Mouse (Mus musculus) forebrain, postnatal 0 days (tissue): ENCODE measurements at regions not wholly inside any gene's neighbourhood (a gene's known extent, or its start where the extent isn't known, plus 50 kb on each side); places are given as distances from the start of the nearest gene placed in this dataset.
"Not testable (repeated sequence)": the region's sequence is repeated elsewhere in the genome, so short reads cannot be mapped to it uniquely, and the experiment has no call there.

ENCODE experiments used
- ATAC-seq: fragments of 200-750 bp; cut with Nextera tagmentation; 2 replicates; pipeline ENCODE4 v1.8.0; 2017; ENCODE audit warnings: mild to moderate bottlenecking, moderate library complexity
- DNase-seq: peaks from one replicate; pipeline ENCODE4 v3.0.0-alpha.2; 2015
- H3K27ac ChIP-seq: fragments of 300-500 bp; sonication (generic); 2 replicates; pipeline ENCODE4 v1.5.1; 2014; ENCODE audit warnings: low read depth, mild to moderate bottlenecking, antibody characterized with exemption, low read length, moderate library complexity, mixed read lengths
- H3K27me3 ChIP-seq: fragments of 300-500 bp; sonication (generic); 2 replicates; pipeline ENCODE4 v1.6.1; 2014; ENCODE audit warnings: mild to moderate bottlenecking, low read length, mixed read lengths; ENCODE audit not compliant: insufficient read depth
- H3K36me3 ChIP-seq: fragments of 300-500 bp; sonication (generic); 2 replicates; pipeline ENCODE4 v1.6.1; 2014; ENCODE audit warnings: mild to moderate bottlenecking, moderate library complexity; ENCODE audit not compliant: insufficient read depth
- H3K4me1 ChIP-seq: fragments of 300-500 bp; sonication (generic); 2 replicates; pipeline ENCODE4 v1.6.1; 2014; ENCODE audit warnings: antibody characterized with exemption; ENCODE audit not compliant: insufficient read depth
- H3K4me2 ChIP-seq: fragments of 300-500 bp; sonication (generic); 2 replicates; pipeline ENCODE4 v1.6.1; 2014; ENCODE audit warnings: low read depth, mild to moderate bottlenecking, moderate library complexity
- H3K4me3 ChIP-seq: fragments of 300-500 bp; sonication (generic); 2 replicates; pipeline ENCODE4 v1.5.1; 2014; ENCODE audit warnings: low read depth, low read length, mixed read lengths
- H3K9ac ChIP-seq: fragments of 300-500 bp; sonication (generic); 2 replicates; pipeline ENCODE4 v1.6.1; 2014; ENCODE audit warnings: mild to moderate bottlenecking
- H3K9me3 ChIP-seq: fragments of 300-500 bp; sonication (generic); 2 replicates; pipeline ENCODE4 v1.6.1; 2016; ENCODE audit warnings: low read length
- CTCF ChIP-seq: sonication (generic); IDR thresholded peaks from 2 replicates; pipeline ENCODE4 v1.5.1; 2016; ENCODE audit warnings: antibody characterized with exemption, control low read depth, low read depth
- WGBS: fragments of 180-500 bp; shearing (Covaris S2); extraction: QIAGEN DNeasy Blood & Tissue Kit; methylation state at CpG from one replicate; pipeline ENCODE4 v1.1.7; 2014; 5-methylcytosine and 5-hydroxymethylcytosine counted together

DNA sequence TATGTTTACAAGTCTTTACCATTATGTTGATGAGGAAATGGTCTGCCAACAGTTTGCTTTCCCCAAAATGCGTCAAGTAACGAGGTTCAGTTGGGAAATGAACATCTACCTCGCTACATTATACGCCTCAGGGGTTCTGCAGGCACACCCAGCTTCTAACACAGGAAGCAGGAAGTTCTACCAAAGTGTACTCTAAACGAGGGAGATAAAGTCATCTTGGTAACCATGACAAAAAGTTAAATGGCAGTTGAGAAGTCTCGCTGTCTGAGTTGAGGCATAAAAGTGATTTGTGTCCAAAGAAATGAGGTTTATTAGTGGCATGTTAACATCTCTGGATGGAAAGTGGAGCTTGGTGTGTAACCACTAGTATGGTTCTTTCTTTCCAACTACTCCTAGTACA is 73.7 kb upstream of the Adtrp start:
- H3K4me1 ChIP-seq, result no peaks in the 10 kb centered on the region

DNA sequence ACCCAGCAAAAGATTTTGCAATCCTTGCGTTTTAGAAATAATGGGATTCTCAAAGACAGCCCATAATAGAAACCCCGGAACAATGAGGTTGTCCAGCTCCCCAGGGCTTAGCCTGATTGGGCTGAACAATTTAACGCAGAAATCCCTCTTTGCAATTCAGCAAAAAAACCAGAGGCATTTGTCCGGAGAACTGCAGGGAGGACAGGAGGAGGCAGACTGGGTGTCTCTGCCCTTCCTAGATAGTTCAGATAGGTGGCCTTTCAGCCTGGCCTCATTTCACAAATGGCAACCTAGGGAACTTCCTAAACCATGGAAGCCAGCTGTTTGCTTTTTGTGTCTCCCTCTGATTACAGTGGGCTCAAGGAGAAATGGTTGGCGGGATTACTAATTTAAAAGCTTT is 71.0 kb upstream of the Adtrp start:
- H3K4me1 ChIP-seq, result no peaks in the 10 kb centered on the region
- H3K9ac ChIP-seq, result no peak overlapping the region
- no peaks in the 10 kb centered on the region for H3K36me3 ChIP-seq
- DNase-seq, result no peak
- H3K4me3 ChIP-seq, result no peak overlapping the region
- no peaks in the 10 kb centered on the region for H3K9me3 ChIP-seq
- H3K27me3 ChIP-seq, result no peaks in the 10 kb centered on the region
- 7% methylated on average over 5 of the region's 5 CpGs for WGBS
- ATAC-seq, result no peak
- TF ChIP-seq CTCF, result no peak
- H3K27ac ChIP-seq, result no peak overlapping the region
- no peak overlapping the region for H3K4me2 ChIP-seq

More for the DNA sequence above, 73.7 kb upstream of the Adtrp start:
- H3K4me3 ChIP-seq, result no peak overlapping the region
- H3K9me3 ChIP-seq, result no peaks in the 10 kb centered on the region
- WGBS, result 80% methylated on average over 6 of the region's 6 CpGs
- DNase-seq (no peak), ATAC-seq (no peak)
- H3K36me3 ChIP-seq, result no peaks in the 10 kb centered on the region
- TF ChIP-seq CTCF, result no peak
- no peak overlapping the region for H3K9ac ChIP-seq
- no peaks in the 10 kb centered on the region for H3K27me3 ChIP-seq
- H3K27ac ChIP-seq, result no peak overlapping the region
- H3K4me2 ChIP-seq, result no peak overlapping the region

DNA sequence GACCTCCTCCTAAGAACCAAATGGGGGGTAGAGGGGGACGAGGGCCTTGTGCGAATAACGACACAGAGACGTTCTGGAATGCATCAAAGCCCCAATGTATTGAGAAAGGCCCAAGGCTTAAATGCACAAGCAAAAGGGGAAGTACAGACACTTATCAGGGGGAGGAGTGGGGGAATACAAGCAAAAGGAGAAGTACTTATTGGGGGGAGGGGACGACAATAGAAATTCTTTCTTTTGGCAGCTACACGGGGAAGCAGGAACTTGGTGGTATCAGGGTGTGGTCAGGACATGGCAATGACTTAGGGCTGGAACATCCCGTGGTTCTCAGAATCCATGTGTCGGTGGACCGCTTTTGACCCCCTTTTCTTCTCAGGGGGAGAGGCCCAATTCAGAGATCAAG is 68.3 kb upstream of the Adtrp start:
- not testable (repeated sequence) for H3K4me1 ChIP-seq, H3K4me3 ChIP-seq, H3K9me3 ChIP-seq, ATAC-seq, H3K9ac ChIP-seq, H3K36me3 ChIP-seq, H3K27me3 ChIP-seq, DNase-seq, H3K27ac ChIP-seq, H3K4me2 ChIP-seq
- 90% methylated on average over 9 of the region's 9 CpGs for WGBS

DNA sequence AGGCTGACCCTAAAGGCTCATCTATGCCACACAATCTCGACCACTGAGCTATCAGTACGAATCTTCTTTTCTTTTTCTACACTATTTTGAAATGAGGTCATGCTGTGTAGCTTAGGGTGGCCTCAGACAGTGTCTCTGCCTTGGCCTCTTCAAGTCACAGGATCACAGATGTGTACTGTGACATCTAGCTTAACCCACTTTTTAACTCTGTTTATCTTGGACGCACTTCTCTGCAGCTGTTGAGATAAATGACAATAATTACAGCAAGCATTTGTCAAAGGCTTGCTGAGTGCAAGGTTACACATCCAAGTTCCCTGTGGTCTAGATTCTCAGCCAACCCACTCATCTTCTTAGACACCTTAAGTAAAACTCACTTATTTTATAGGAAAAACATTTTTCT is 63.3 kb upstream of the Adtrp start:
- no peak overlapping the region for H3K27ac ChIP-seq
- WGBS, result 81% methylated on average over 3 of the region's 3 CpGs
- no peaks in the 10 kb centered on the region for H3K27me3 ChIP-seq
- ATAC-seq (no peak), DNase-seq (no peak)
- H3K4me3 ChIP-seq, result no peak overlapping the region
- H3K9ac ChIP-seq, result no peak overlapping the region
- no peak overlapping the region for H3K4me2 ChIP-seq
- H3K36me3 ChIP-seq, result no peaks in the 10 kb centered on the region
- no peak for TF ChIP-seq CTCF
- H3K4me1 ChIP-seq, result no peaks in the 10 kb centered on the region
- no peaks in the 10 kb centered on the region for H3K9me3 ChIP-seq

DNA sequence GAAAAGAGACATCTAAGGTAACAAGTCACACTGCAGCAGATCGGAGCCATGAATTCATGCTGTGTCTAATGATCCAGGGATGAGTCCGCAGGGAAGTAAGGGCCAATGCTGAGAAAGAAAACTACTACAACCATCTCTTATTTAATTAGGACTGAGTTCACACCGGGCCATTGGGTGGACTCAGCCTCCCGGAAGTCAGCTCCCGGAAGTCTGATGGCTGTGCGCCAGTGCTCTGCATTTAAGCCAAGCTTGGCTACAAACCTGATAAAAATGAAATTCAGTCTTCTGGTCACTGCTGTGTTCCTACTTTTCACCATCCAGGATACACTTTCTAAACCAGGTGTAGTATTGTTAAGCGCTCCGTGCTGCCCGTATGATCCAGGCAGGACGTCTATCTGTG is 62.8 kb upstream of the Adtrp start:
- no peak for DNase-seq
- no peak overlapping the region for H3K4me3 ChIP-seq

DNA sequence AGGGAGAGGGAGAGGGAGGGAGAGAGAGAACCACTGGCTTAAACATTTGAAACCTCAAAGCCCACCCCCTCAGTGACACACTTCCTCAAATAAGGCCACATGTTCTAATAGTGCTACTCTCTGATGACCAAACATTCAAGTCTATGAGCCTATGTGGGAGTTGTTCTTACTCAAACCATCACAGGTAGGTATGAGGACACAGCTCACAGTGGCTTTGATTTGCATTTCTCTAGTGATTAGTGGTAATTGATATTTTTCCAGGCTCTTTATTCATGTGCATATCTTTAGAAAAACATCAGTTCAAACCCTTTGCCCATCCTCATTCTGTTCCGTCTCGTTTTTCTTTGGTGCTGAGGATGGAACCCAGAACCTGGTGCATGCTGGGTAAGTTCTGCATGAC is 59.5 kb upstream of the Adtrp start:
- no peak for ATAC-seq
- no peak for DNase-seq
- Histone ChIP-seq H3K9me3 (no peaks in the 10 kb centered on the region), H3K27me3 (no peaks in the 10 kb centered on the region), H3K9ac (no peak overlapping the region), H3K4me2 (no peak overlapping the region), H3K27ac (no peak overlapping the region), H3K36me3 (no peaks in the 10 kb centered on the region), H3K4me3 (no peak overlapping the region), H3K4me1 (no peaks in the 10 kb centered on the region)
- no peak for TF ChIP-seq CTCF
- WGBS, result 93% methylated on average over 2 of the region's 2 CpGs

More for the DNA sequence above, 62.8 kb upstream of the Adtrp start:
- H3K4me2 ChIP-seq, result no peak overlapping the region
- ATAC-seq, result no peak
- H3K36me3 ChIP-seq, result no peaks in the 10 kb centered on the region
- no peaks in the 10 kb centered on the region for H3K4me1 ChIP-seq
- H3K27me3 ChIP-seq, result no peaks in the 10 kb centered on the region
- 80% methylated on average over 10 of the region's 10 CpGs for WGBS
- no peaks in the 10 kb centered on the region for H3K9me3 ChIP-seq
- no peak overlapping the region for H3K27ac ChIP-seq
- no peak for TF ChIP-seq CTCF
- no peak overlapping the region for H3K9ac ChIP-seq

DNA sequence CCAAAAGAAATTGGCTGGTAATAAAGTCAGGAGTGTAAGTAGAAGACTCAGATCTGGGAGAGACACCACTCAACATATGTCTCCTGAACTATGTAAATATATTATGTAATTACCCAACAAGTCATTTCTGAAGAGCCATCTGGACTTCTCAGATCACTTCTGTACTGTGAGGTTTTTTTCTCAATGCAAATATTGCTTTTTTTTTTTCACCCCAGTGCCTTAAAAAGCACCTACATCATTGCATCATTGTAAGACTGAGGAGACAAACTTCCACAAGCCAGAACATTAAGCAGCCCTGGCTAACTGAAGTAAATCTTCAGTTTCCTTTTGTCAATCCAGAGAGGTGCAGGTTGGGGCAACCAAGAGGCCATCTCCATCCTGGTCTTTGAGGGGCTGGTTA is 55.8 kb upstream of the Adtrp start:
- DNase-seq, result no peak
- no peaks in the 10 kb centered on the region for H3K9me3 ChIP-seq
- no peaks in the 10 kb centered on the region for H3K4me1 ChIP-seq
- no peak overlapping the region for H3K4me2 ChIP-seq
- no peak overlapping the region for H3K9ac ChIP-seq
- H3K4me3 ChIP-seq, result no peak overlapping the region
- H3K36me3 ChIP-seq, result no peaks in the 10 kb centered on the region
- no peak for TF ChIP-seq CTCF
- ATAC-seq, result no peak; the same call in 1 of the 2 replicates
- H3K27me3 ChIP-seq, result no peaks in the 10 kb centered on the region
- no peak overlapping the region for H3K27ac ChIP-seq
